Mouse (Mus musculus) heart, embryonic 16.5 days (tissue): ENCODE data around the gene Pabpc1l. TPM values are rescaled to one million over a fixed set of nuclear protein-coding genes. Genes with fewer than 3 reads are reported as not detected.

Source experiments
- ATAC-seq: fragments of 200-750 bp; cut with Nextera tagmentation; replicated peaks from 2 replicates; pipeline ENCODE4 v1.8.0; 2017; ENCODE audit warnings: moderate number of reproducible peaks; ENCODE audit not compliant: insufficient read depth, low FRiP score; ENCODE audit errors: extremely low read depth
- H3K27ac ChIP-seq: fragments of 300-500 bp; sonication (generic); 2 replicates; pipeline ENCODE4 v1.5.1; 2014; ENCODE audit warnings: mild to moderate bottlenecking, low read length, control low read depth, moderate library complexity
- H3K27me3 ChIP-seq: fragments of 300-500 bp; sonication (generic); 2 replicates; pipeline ENCODE4 v1.6.1; 2014; ENCODE audit warnings: low read length, mixed read lengths; ENCODE audit not compliant: control insufficient read depth, insufficient read depth
- H3K36me3 ChIP-seq: fragments of 300-500 bp; sonication (generic); 2 replicates; pipeline ENCODE4 v1.6.1; 2014; ENCODE audit not compliant: control insufficient read depth, insufficient read depth
- H3K4me1 ChIP-seq: fragments of 300-500 bp; sonication (generic); 2 replicates; pipeline ENCODE4 v1.6.1; 2014; ENCODE audit warnings: low read length, mixed read lengths; ENCODE audit not compliant: control insufficient read depth, insufficient read depth
- H3K4me2 ChIP-seq: fragments of 300-500 bp; sonication (generic); 2 replicates; pipeline ENCODE4 v1.6.1; 2014; ENCODE audit warnings: low read depth, mild to moderate bottlenecking, control low read depth, low read length
- H3K4me3 ChIP-seq: fragments of 300-500 bp; sonication (generic); 2 replicates; pipeline ENCODE4 v1.5.1; 2014; ENCODE audit warnings: mild to moderate bottlenecking, control low read depth, low read length
- H3K9ac ChIP-seq: fragments of 300-500 bp; sonication (generic); 2 replicates; pipeline ENCODE4 v1.6.1; 2014; ENCODE audit warnings: low read length, control low read depth
- H3K9me3 ChIP-seq: fragments of 300-500 bp; sonication (generic); replicated peaks from 2 replicates; pipeline ENCODE4 v1.6.1; 2016; ENCODE audit warnings: low read length; ENCODE audit not compliant: control insufficient read depth
- WGBS: fragments of 180-500 bp; shearing (Covaris S2); extraction: QIAGEN DNeasy Blood & Tissue Kit; methylation state at CpG from one replicate; pipeline ENCODE4 v1.1.7; 2014; 5-methylcytosine and 5-hydroxymethylcytosine counted together
- polyA plus RNA-seq: library from polyadenylated mRNA; unstranded; fragments of >200 nt; fragmentation: Nextera tagmentation; extraction: Ambion mirVana; gene quantifications from 2 replicates; pipeline ENCODE4 v1.2.1, GENCODE M21; 2015

Pabpc1l gene
- polyA plus RNA-seq, 1 experiment from 2014 or later = 0.80 TPM

DNA sequence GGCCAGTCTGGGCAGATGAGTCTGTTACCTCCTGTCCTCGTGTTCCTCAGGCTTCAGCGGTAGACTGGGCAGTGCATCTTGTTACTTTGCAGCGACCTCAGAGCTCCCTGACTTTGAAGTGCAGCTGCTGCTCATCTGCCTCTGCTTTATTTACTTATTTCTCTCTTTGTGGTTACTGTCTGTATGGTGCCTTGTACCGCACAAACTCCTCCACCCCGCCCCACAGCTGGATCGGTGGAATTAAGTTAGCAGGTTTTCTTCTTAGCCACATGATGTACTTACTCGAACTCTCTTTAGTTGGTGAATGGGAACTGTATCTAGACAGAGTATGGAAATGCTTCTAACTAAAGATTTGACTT is 59.1 kb downstream of the Pabpc1l start:
- Histone ChIP-seq H3K9ac (no peak overlapping the region), H3K4me3 (no peak overlapping the region), H3K27me3 (no peaks in the 10 kb centered on the region), H3K36me3 (peaks cover 28% of the 10 kb centered on the region), H3K27ac (no peak overlapping the region), H3K9me3 (no peaks in the 10 kb centered on the region), H3K4me2 (no peak overlapping the region), H3K4me1 (no peaks in the 10 kb centered on the region)
- 84% methylated on average over 7 of the region's 7 CpGs for WGBS
- ATAC-seq = 0 out of 2 replicates have a peak, but pooled peaks have one; percentile 28

DNA sequence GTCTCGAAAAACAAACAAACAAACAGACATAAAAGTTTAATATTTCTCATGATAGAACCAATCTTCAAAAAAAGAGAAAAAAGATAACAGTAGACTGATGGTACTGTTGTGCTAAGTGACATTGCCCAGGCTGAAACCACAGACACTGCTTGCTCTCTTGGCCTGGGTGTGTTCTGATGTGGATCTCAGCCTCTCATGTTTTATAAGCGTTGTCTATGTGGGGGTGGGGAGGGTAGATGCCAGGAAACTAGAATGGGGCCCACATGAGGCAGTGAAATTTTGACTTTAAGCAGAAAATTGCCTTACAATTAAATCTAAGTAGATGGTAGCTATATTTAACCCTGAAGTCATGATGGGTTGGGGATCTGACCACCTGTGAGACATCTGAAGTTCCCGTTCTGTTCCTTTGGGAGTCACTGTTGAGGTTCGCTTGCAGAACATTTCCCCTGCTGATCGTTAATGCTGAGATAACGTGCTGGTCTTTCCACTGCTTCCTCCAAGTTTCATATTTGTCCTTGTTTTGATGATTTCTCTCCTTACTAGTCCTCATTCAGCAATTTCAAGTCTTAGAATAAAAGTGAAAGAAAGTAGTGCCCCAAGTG is 62.3 kb downstream of the Pabpc1l start:
- ATAC-seq = no peak
- WGBS = 74% methylated on average over 6 of the region's 6 CpGs
- Histone ChIP-seq H3K4me1 (no peaks in the 10 kb centered on the region), H3K27me3 (no peaks in the 10 kb centered on the region), H3K9ac (no peak overlapping the region), H3K4me3 (no peak overlapping the region), H3K4me2 (no peak overlapping the region), H3K9me3 (no peaks in the 10 kb centered on the region), H3K36me3 (peaks cover 22% of the 10 kb centered on the region), H3K27ac (no peak overlapping the region)

DNA sequence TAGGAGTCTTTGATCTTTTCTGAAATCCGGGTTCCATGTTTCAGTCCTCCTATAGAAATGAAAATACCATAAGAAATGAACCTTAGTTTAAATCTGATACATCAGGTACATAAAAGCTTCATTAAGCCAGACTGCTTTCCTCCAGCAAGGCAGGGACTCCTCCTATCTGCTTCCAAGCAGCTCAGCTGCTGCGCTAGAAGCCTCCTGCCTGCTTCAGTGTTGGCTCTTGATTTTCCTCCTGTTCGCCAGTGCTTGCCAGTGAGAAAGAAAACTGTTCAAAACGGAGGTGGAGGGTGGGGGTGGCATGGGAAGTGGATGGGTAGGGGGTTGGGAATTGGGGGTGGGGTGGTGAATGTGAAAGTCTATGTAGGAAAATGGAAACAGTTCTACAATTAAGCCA is 64.3 kb downstream of the Pabpc1l start:
- H3K9me3 ChIP-seq = no peaks in the 10 kb centered on the region
- no peak for ATAC-seq
- no peak overlapping the region for H3K27ac ChIP-seq
- peaks cover 18% of the 10 kb centered on the region for H3K36me3 ChIP-seq
- 87% methylated on average over 4 of the region's 4 CpGs for WGBS
- H3K4me1 ChIP-seq = no peaks in the 10 kb centered on the region
- no peak overlapping the region for H3K4me2 ChIP-seq
- H3K4me3 ChIP-seq = no peak overlapping the region
- H3K27me3 ChIP-seq = no peaks in the 10 kb centered on the region
- no peak overlapping the region for H3K9ac ChIP-seq

GRCm38 (mm10) chr2:164094152-164094551 is 68.9 kb downstream of the Pabpc1l start:
- H3K9ac ChIP-seq = no peak overlapping the region
- no peak overlapping the region for H3K27ac ChIP-seq
- no peaks in the 10 kb centered on the region for H3K4me1 ChIP-seq
- H3K36me3 ChIP-seq = peaks cover 20% of the 10 kb centered on the region
- WGBS = 46% methylated on average over 7 of the region's 7 CpGs
- ATAC-seq = no peak
- H3K4me3 ChIP-seq = no peak overlapping the region
- H3K9me3 ChIP-seq = no peaks in the 10 kb centered on the region
- H3K27me3 ChIP-seq = no peaks in the 10 kb centered on the region
- no peak overlapping the region for H3K4me2 ChIP-seq

DNA sequence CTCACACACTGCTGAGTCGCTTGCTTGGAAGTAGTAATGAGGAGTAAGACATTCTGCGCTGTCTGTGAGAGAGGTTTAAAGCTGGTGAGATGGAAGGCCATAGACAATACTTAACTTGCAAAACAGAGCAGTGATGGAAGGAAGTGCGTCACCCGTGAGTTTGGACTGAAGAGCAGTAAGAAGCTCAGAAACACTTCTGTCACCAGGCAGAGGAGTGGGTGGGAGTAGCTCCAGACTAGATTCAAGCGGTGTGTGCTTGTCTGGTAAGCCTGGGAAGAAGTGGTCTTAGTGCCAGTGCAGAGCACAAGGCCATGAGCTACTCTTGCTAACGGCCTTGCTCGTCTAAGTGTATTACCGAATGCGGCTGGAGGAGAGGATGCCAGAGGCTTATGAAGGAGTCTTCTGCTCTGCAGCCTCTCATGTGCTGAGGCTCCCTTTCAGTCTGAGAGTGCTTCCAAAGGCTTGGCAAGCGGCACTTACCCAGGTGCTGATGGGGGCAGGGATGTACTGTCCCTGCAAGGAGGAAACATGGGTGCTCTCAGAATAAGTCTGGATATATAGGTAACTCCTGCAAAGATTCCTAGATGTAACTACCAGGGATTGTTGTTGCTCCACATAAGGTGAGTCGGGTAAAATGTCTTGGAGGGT is 73.5 kb downstream of the Pabpc1l start:
- H3K4me3 ChIP-seq = no peak overlapping the region
- ATAC-seq = no peak
- peaks cover 23% of the 10 kb centered on the region for H3K36me3 ChIP-seq
- H3K4me2 ChIP-seq = no peak overlapping the region
- WGBS = 91% methylated on average over 11 of the region's 11 CpGs
- H3K27ac ChIP-seq = no peak overlapping the region
- no peaks in the 10 kb centered on the region for H3K27me3 ChIP-seq
- no peaks in the 10 kb centered on the region for H3K4me1 ChIP-seq
- H3K9ac ChIP-seq = no peak overlapping the region
- H3K9me3 ChIP-seq = no peaks in the 10 kb centered on the region

Other genes with a start within 250 kb of the Pabpc1l start
- 1.3 and 1.7 TPM in 2 replicates for gene Ccn5, start 204.6 kb upstream of the Pabpc1l start, polyA plus RNA-seq
- gene Kcnk15, start 171.8 kb upstream of the Pabpc1l start, polyA plus RNA-seq = not detected in 2 replicates
- 0.12 and 0.31 TPM in 2 replicates for gene Rims4, start 106.8 kb upstream of the Pabpc1l start, polyA plus RNA-seq
- 198 TPM in 2 replicates for gene Ywhab, start 30.5 kb upstream of the Pabpc1l start, polyA plus RNA-seq
- gene Stk4, start 44.9 kb downstream of the Pabpc1l start, polyA plus RNA-seq = 15.2 and 17.8 TPM in 2 replicates
- gene Tomm34, start 45.7 kb downstream of the Pabpc1l start, polyA plus RNA-seq = 49.4 and 51.6 TPM in 2 replicates
- 0.10 and 0.29 TPM in 2 replicates for gene Kcns1, start 145.7 kb downstream of the Pabpc1l start, polyA plus RNA-seq
- not detected in 2 replicates for gene Wfdc5, start 157.3 kb downstream of the Pabpc1l start, polyA plus RNA-seq
- gene Wfdc12, start 165.2 kb downstream of the Pabpc1l start, polyA plus RNA-seq = not detected in 2 replicates
- not detected in 2 replicates for gene Wfdc15a, start 174.7 kb downstream of the Pabpc1l start, polyA plus RNA-seq
- 0.32 TPM in 1 of 2 replicates, not detected in the other for gene Wfdc15b, start 196.2 kb downstream of the Pabpc1l start, polyA plus RNA-seq
- not detected in 2 replicates for gene Svs2, start 213.0 kb downstream of the Pabpc1l start, polyA plus RNA-seq
- not detected in 2 replicates for gene Svs3b, start 231.2 kb downstream of the Pabpc1l start, polyA plus RNA-seq